Mouse (Mus musculus) forebrain, embryonic 16.5 days (tissue): ENCODE results near the gene 4932438H23Rik. TPM values are rescaled to one million over a fixed set of nuclear protein-coding genes. Genes with fewer than 3 reads are reported as not detected.

Source experiments
- ATAC-seq: fragments of 200-750 bp; cut with Nextera tagmentation; 2 replicates; pipeline ENCODE4 v1.8.0; 2017; ENCODE audit warnings: mild to moderate bottlenecking, moderate library complexity
- H3K27ac ChIP-seq: fragments of 300-500 bp; sonication (generic); 2 replicates; pipeline ENCODE4 v1.5.1; 2014; ENCODE audit warnings: low read length, control low read depth
- H3K27me3 ChIP-seq: fragments of 300-500 bp; sonication (generic); replicated peaks from 2 replicates; pipeline ENCODE4 v1.6.1; 2014; ENCODE audit warnings: low read length; ENCODE audit not compliant: control insufficient read depth, insufficient read depth
- H3K36me3 ChIP-seq: fragments of 300-500 bp; sonication (generic); 2 replicates; pipeline ENCODE4 v1.6.1; 2014; ENCODE audit not compliant: control insufficient read depth, insufficient read depth
- H3K4me1 ChIP-seq: fragments of 300-500 bp; sonication (generic); replicated peaks from 2 replicates; pipeline ENCODE4 v1.6.1; 2014; ENCODE audit warnings: low read length; ENCODE audit not compliant: control insufficient read depth, insufficient read depth
- H3K4me2 ChIP-seq: fragments of 300-500 bp; sonication (generic); 2 replicates; pipeline ENCODE4 v1.6.1; 2014; ENCODE audit warnings: mild to moderate bottlenecking, low read length, control low read depth
- H3K4me3 ChIP-seq: fragments of 300-500 bp; sonication (generic); replicated peaks from 2 replicates; pipeline ENCODE4 v1.5.1; 2014; ENCODE audit warnings: mild to moderate bottlenecking, low read length, control low read depth
- H3K9ac ChIP-seq: fragments of 300-500 bp; sonication (generic); replicated peaks from 2 replicates; pipeline ENCODE4 v1.6.1; 2014; ENCODE audit warnings: low read depth, low read length, control low read depth
- H3K9me3 ChIP-seq: fragments of 300-500 bp; sonication (generic); 2 replicates; pipeline ENCODE4 v1.6.1; 2016; ENCODE audit warnings: low read length; ENCODE audit not compliant: control insufficient read depth
- WGBS: fragments of 180-500 bp; shearing (Covaris S2); extraction: QIAGEN DNeasy Blood & Tissue Kit; methylation state at CpG from one replicate; pipeline ENCODE4 v1.1.7; 2014; 5-methylcytosine and 5-hydroxymethylcytosine counted together
- polyA plus RNA-seq: library from polyadenylated mRNA; unstranded; fragments of >200 nt; fragmentation: Nextera tagmentation; extraction: Ambion mirVana; gene quantifications from 2 replicates; pipeline ENCODE4 v1.2.1, GENCODE M21; 2015

The 4932438H23Rik gene
- polyA plus RNA-seq, 1 experiment from 2014 or later = 0.32 TPM

DNA sequence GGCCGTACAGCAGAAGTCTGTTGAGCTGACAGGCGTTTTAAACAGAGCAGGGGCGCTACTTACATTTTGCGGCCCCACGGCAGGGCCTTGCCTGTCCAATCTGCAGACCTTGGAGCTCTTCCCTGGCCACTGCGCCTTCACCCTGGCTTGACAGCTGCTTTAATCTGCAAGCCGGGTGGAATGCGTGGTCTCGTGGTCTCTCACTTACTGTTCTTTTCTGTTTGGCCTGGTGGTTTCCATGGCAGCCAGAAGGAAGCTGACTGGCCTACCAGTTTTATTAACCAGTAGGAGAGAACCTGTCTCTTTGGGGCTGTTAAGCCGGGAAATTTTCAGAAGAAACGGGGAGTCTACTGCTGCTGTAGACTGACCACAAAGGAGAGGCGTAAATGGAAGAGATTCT, 26.0 kb downstream of the 4932438H23Rik start:
- WGBS = 19% methylated on average over 12 of the region's 12 CpGs
- H3K9ac ChIP-seq = 0 out of 2 replicates have a peak overlapping the region, but pooled peaks have one; percentile 8
- peak; percentile 62 for ATAC-seq
- no peaks in the 10 kb centered on the region for H3K27me3 ChIP-seq
- no peaks in the 10 kb centered on the region; the same call in 1 of the 2 replicates for H3K4me1 ChIP-seq
- no peak overlapping the region for H3K27ac ChIP-seq
- no peaks in the 10 kb centered on the region for H3K36me3 ChIP-seq
- H3K4me3 ChIP-seq = no peak overlapping the region
- no peaks in the 10 kb centered on the region for H3K9me3 ChIP-seq
- H3K4me2 ChIP-seq = peak overlapping the region; percentile 5

DNA sequence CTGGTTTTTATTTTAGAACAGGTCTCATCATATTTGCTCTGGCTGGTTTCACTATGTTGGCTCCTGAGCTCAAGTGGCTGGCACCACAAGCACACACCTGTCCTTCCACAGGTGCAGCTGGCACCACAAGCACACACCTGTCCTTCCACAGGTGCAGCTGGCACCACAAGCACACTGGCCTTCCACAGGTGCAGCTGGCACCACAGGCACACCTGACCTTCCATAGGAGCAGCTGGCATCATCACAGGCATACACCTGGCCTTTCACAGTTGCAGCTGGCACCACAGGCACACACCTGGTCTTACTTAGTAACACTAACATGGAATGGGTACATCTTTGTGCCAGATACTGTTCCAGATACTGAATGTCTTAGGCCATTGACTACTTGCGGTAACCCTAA, 27.8 kb downstream of the 4932438H23Rik start:
- no peaks in the 10 kb centered on the region for H3K9me3 ChIP-seq
- H3K9ac ChIP-seq = no peak overlapping the region
- 97% methylated on average over 1 of the region's 1 CpGs for WGBS
- H3K27ac ChIP-seq = no peak overlapping the region
- H3K4me3 ChIP-seq = no peak overlapping the region
- no peaks in the 10 kb centered on the region; the same call in 1 of the 2 replicates for H3K4me1 ChIP-seq
- no peak for ATAC-seq
- H3K4me2 ChIP-seq = no peak overlapping the region
- no peaks in the 10 kb centered on the region for H3K36me3 ChIP-seq
- H3K27me3 ChIP-seq = no peaks in the 10 kb centered on the region

- WGBS = 86% methylated on average over 12 of the region's 12 CpGs
- Histone ChIP-seq H3K9ac (no peak overlapping the region), H3K4me1 (no peaks in the 10 kb centered on the region; the same call in 1 of the 2 replicates), H3K4me2 (no peak overlapping the region), H3K27ac (no peak overlapping the region), H3K27me3 (no peaks in the 10 kb centered on the region), H3K9me3 (no peaks in the 10 kb centered on the region), H3K36me3 (no peaks in the 10 kb centered on the region), H3K4me3 (no peak overlapping the region)
- no peak for ATAC-seq
Observed at GRCm38 (mm10) chr16:91064583-91065365, 30.1 kb downstream of the 4932438H23Rik start.

DNA sequence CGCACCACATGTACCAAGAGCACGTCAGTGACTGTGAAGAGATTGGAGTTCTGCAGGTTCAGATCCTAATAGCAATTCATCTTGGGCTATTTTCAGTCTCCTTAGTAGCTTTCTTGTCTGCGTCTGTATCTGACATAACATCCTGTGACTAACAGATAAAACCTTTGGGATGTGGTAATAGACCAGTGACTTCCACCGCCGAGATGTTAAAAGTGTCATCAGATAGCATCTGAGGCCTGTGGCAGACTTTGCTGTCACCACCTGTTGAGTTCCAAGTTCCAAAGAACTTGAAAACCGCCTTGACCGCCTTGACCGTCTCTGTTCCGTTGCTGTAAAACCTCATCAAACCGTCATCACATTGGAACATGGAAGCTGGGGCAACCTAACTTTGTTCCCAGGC, 31.1 kb downstream of the 4932438H23Rik start:
- Histone ChIP-seq H3K9me3 (no peaks in the 10 kb centered on the region), H3K4me3 (no peak overlapping the region), H3K4me1 (no peaks in the 10 kb centered on the region), H3K4me2 (no peak overlapping the region), H3K9ac (no peak overlapping the region), H3K27me3 (no peaks in the 10 kb centered on the region), H3K27ac (no peak overlapping the region), H3K36me3 (no peaks in the 10 kb centered on the region)
- no peak for ATAC-seq
- 96% methylated on average over 10 of the region's 10 CpGs for WGBS

DNA sequence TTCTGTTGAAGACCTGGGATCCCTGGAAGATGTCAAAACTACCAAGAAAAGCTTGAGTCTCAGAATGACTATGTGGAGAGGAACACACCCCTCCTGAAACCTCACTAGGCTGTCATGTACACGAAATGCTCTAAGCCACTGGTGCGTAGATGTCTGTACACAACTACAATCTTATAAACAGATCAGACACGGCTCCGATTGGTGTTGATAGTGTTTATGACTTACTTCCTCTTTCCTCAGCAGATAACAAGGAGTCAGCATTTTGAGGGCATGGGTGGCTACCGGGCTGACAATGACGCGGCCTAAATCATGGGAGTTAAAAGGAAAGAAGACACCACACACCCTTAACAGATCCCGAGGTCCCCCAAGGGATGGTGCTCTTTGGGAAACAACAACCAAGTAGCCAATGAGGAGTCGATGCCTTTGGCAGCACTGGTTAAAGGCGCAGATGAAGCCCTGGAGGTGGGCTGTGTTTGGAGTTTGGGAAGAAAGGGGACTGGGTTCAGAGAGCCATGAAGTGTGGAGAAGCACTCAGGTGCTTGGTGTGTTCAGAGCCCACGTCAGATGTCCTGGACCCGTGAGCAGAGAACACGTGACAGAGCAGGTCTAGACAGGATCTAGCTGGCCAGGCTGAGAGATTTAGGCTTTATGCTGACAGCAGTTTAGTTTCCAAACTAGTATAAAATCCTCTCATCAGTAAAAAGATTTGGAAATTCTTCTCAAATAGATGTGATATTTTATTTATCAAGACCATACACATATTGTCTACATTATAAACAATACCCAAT, 33.2 kb downstream of the 4932438H23Rik start:
- 87% methylated on average over 13 of the region's 13 CpGs for WGBS
- Histone ChIP-seq H3K4me3 (no peak overlapping the region), H3K27me3 (no peaks in the 10 kb centered on the region), H3K4me1 (no peaks in the 10 kb centered on the region), H3K9me3 (no peaks in the 10 kb centered on the region), H3K9ac (no peak overlapping the region), H3K27ac (no peak overlapping the region), H3K4me2 (no peak overlapping the region), H3K36me3 (no peaks in the 10 kb centered on the region)
- ATAC-seq = no peak

DNA sequence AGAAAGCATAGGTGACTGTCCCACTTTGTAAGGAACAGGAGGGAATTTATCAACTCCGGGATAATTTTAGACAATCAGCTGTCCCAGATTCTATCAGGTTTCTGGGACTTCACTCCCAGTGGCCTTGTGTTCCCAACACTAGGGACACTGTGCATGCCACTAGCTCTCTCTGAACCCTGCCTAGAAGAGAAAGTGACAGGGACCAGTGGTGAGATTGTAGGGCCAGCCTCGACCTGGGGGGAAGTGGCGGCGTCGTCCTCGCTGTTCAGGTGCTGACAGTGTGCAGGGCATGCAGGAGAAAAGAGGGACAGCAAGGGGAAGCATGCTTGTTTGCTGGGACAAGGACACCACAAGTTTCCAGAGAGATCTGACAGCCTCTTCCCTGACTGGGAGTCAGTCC, 37.2 kb downstream of the 4932438H23Rik start:
- Histone ChIP-seq H3K4me2 (no peak overlapping the region), H3K27ac (no peak overlapping the region), H3K36me3 (no peaks in the 10 kb centered on the region), H3K9ac (no peak overlapping the region), H3K4me1 (no peaks in the 10 kb centered on the region), H3K9me3 (no peaks in the 10 kb centered on the region), H3K27me3 (no peaks in the 10 kb centered on the region), H3K4me3 (no peak overlapping the region)
- no peak for ATAC-seq
- WGBS = 90% methylated on average over 6 of the region's 6 CpGs

DNA sequence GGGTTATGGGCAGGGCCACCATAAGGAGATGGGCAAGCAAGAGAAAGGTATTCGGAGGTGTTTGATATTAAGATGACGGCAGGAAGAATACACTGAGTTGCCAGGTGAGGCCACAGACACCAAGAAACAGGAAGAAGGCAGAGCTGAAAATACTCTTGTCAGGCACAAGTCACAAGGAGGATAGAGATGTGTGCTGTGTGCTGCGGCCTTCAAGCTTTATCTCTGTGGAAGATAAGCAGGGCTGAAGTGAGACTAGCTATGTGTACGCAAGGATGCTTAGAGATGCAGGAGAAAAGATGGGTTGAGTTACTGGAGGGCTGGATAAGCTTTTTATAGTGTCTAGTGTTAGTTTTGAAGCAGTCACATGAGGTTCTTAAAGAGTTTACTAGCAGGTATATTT, 37.7 kb downstream of the 4932438H23Rik start:
- H3K36me3 ChIP-seq = no peaks in the 10 kb centered on the region
- H3K4me3 ChIP-seq = no peak overlapping the region
- no peak overlapping the region for H3K27ac ChIP-seq
- no peak for ATAC-seq
- WGBS = 97% methylated on average over 4 of the region's 4 CpGs
- no peak overlapping the region for H3K4me2 ChIP-seq
- H3K9me3 ChIP-seq = no peaks in the 10 kb centered on the region
- H3K27me3 ChIP-seq = no peaks in the 10 kb centered on the region
- H3K4me1 ChIP-seq = no peaks in the 10 kb centered on the region
- H3K9ac ChIP-seq = no peak overlapping the region

DNA sequence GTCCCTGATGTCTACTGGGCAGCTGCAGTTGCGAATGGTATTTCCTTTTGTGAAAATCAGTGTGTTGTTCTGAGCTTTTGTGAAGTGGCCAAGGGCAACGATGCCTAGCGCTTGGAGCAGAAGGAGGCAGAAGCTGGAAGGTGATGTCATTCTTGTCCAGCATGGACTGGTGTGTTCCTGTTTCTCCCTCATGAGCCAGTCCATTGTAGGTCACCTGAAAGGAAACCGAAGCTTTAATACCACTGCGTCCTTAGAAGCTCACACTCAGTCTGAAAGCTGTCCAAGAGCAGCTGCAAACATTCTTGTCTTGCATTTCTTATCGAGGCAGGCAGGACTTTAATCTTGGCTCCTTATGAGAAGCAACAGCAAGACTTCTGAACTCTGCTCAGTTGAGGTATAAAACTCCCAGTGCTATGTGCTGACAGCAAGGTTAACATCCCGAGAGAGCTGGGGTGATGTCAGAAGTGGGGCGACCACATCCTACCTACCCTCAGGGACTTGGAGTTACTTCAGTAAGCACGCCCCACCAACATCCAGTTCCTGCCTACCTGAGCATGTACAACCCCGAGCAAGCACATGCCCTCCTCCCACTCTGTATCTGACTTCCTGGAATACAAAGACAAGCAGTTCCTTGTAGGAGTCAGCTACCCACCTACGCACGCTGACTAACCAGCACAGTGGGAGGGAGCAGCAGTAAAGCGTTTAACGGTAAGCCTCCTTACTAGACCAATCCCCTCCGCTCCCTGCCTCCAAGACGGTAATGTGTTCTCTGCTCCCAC, 38.7 kb downstream of the 4932438H23Rik start:
- Histone ChIP-seq H3K27ac (no peak overlapping the region), H3K4me2 (no peak overlapping the region), H3K9ac (no peak overlapping the region), H3K4me1 (no peaks in the 10 kb centered on the region), H3K9me3 (no peaks in the 10 kb centered on the region), H3K4me3 (no peak overlapping the region), H3K27me3 (no peaks in the 10 kb centered on the region), H3K36me3 (no peaks in the 10 kb centered on the region)
- 46% methylated on average over 16 of the region's 16 CpGs for WGBS
- no peak for ATAC-seq

- H3K36me3 ChIP-seq = no peaks in the 10 kb centered on the region
- H3K4me1 ChIP-seq = no peaks in the 10 kb centered on the region
- H3K4me2 ChIP-seq = no peak overlapping the region
- 82% methylated on average over 5 of the region's 5 CpGs for WGBS
- no peak overlapping the region for H3K27ac ChIP-seq
- ATAC-seq = no peak
- H3K9me3 ChIP-seq = no peaks in the 10 kb centered on the region
- no peaks in the 10 kb centered on the region for H3K27me3 ChIP-seq
- no peak overlapping the region for H3K4me3 ChIP-seq
- H3K9ac ChIP-seq = no peak overlapping the region
Observed at GRCm38 (mm10) chr16:91055150-91055549, 39.8 kb downstream of the 4932438H23Rik start.
